Comparison of ENCODE assay signal across 8 mouse cellular contexts in the genomic region with DNA sequence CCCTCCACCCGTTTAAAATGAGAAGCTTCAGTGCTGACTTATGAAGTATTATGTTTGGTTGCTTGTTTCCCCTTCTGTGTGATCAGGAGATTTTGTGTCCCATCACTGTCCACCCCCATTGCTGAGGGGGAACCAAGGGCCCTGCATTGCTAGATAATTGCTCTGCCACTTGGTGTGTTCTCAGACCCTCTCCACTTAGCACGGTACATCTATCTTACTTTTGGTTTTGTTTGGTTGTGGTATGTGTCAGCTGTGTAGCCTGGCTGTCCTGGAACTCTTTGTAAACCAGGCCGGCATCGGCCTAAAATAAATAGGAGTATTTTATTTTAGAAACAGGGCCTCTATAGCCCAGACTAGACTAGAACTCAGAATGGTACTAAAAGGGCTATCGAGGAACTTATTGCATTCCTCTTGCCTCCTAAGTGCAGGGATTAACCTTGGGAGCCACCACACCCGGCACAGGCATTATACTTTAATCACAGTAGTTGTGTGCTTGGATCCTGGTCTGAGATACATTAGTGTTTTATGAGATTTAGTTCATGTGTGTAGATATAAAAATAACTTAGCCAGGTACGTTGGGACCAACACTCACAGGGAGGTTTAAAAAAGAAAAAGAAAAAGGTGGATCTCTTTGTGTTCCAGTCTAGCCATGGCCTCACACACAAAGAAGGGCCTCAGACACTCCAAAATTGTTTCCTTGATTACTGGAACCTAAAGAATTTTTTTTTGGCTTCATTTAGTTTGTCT. TPM values are rescaled to one million over a fixed set of nuclear protein-coding genes. Genes with fewer than 3 reads are reported as not detected.
DNase-seq lines count a peak whose midpoint lies in the region; ATAC-seq and TF ChIP-seq lines count a peak whose summit lies in the region.

No protein-coding gene starts in this region.

- no peak for TF ChIP-seq POLR2A in liver, adult 2 months (IDR thresholded peaks at IDR 0.05; ENCODE audit: extremely low read depth, insufficient read depth, low read length)

- peak overlapping the region; percentile 70 for H3K4me2 ChIP-seq in intestine, embryonic 15.5 days (replicated peaks)
- H3K4me2 ChIP-seq in neural tube, embryonic 13.5 days = peak overlapping the region; percentile 78

- peaks cover 37% of the 10 kb centered on the region for H3K79me2 ChIP-seq in liver, adult 2 months (ENCODE audit: control insufficient read depth, insufficient read depth, low read length)

- no peak for TF ChIP-seq CTCF in liver, adult 2 months (IDR thresholded peaks at IDR 0.05; ENCODE audit: low read depth, low read length)

- peak overlapping the region; percentile 74 for H3K9ac ChIP-seq in liver, adult 2 months (ENCODE audit: low read depth, low read length)
- peak overlapping the region; percentile 94 for H3K9ac ChIP-seq in intestine, embryonic 15.5 days
- peak overlapping the region; percentile 97 for H3K9ac ChIP-seq in neural tube, embryonic 13.5 days

- 6% methylated on average over 7 of the region's 7 CpGs for WGBS in liver, adult 2 months
- WGBS in embryonic facial prominence, embryonic 10.5 days = 48% methylated on average over 7 of the region's 7 CpGs
- 23% methylated on average over 7 of the region's 7 CpGs for WGBS in intestine, embryonic 15.5 days
- 38% methylated on average over 7 of the region's 7 CpGs for WGBS in neural tube, embryonic 13.5 days

- H3K4me3 ChIP-seq in liver, adult 2 months (ENCODE audit: insufficient read depth, low read depth, low read length) = peak overlapping the region; percentile 77
- H3K4me3 ChIP-seq in embryonic facial prominence, embryonic 10.5 days = peak overlapping the region; percentile 100
- H3K4me3 ChIP-seq in intestine, embryonic 15.5 days (replicated peaks) = peak overlapping the region; percentile 89
- peak overlapping the region; percentile 99 for H3K4me3 ChIP-seq in neural tube, embryonic 13.5 days

- peak overlapping the region; percentile 97 for H3K27ac ChIP-seq in liver, adult 2 months (replicated peaks; ENCODE audit: insufficient read depth, low read depth, low read length)
- peak overlapping the region; percentile 96 for H3K27ac ChIP-seq in embryonic facial prominence, embryonic 10.5 days (replicated peaks)
- H3K27ac ChIP-seq in intestine, embryonic 15.5 days = peak overlapping the region; percentile 37; the same call in 1 of the 2 replicates
- H3K27ac ChIP-seq in neural tube, embryonic 13.5 days (replicated peaks) = peak overlapping the region; percentile 96

- no peaks in the 10 kb centered on the region for H3K9me3 ChIP-seq in embryonic facial prominence, embryonic 10.5 days
- H3K9me3 ChIP-seq in intestine, embryonic 15.5 days = no peaks in the 10 kb centered on the region
- no peaks in the 10 kb centered on the region for H3K9me3 ChIP-seq in neural tube, embryonic 13.5 days

- H3K27me3 ChIP-seq in liver, adult 2 months (ENCODE audit: control insufficient read depth, insufficient read depth, low read length) = no peaks in the 10 kb centered on the region
- H3K27me3 ChIP-seq in embryonic facial prominence, embryonic 10.5 days (replicated peaks; ENCODE audit: low read depth, poor library complexity, severe bottlenecking) = no peaks in the 10 kb centered on the region
- H3K27me3 ChIP-seq in intestine, embryonic 15.5 days (replicated peaks) = no peaks in the 10 kb centered on the region
- no peaks in the 10 kb centered on the region for H3K27me3 ChIP-seq in neural tube, embryonic 13.5 days

- peaks cover 4% of the 10 kb centered on the region; the same call in 1 of the 2 replicates for H3K36me3 ChIP-seq in liver, adult 2 months (ENCODE audit: control insufficient read depth, insufficient read depth, low read length)
- H3K36me3 ChIP-seq in embryonic facial prominence, embryonic 10.5 days (replicated peaks) = no peaks in the 10 kb centered on the region
- H3K36me3 ChIP-seq in intestine, embryonic 15.5 days = no peaks in the 10 kb centered on the region
- no peaks in the 10 kb centered on the region for H3K36me3 ChIP-seq in neural tube, embryonic 13.5 days

- no peak for DNase-seq in liver, adult 2 months (ENCODE audit: extremely low read depth, low read depth, low spot score)
- no peak for DNase-seq in liver
- DNase-seq in embryonic facial prominence, embryonic 10.5 days (ENCODE audit: low spot score) = no peak
- no peak for DNase-seq in cerebellum, postnatal 36 days
- no peak for DNase-seq in spleen, postnatal 36 days (ENCODE audit: low spot score in 2 of 2)
- no peak for DNase-seq in ovary, postnatal 36 days (ENCODE audit: low spot score)

- peaks cover 31% of the 10 kb centered on the region for H3K4me1 ChIP-seq in liver, adult 2 months (ENCODE audit: control insufficient read depth, insufficient read depth, low read length)
- peaks cover 17% of the 10 kb centered on the region for H3K4me1 ChIP-seq in embryonic facial prominence, embryonic 10.5 days
- peaks cover 8% of the 10 kb centered on the region; the same call in 1 of the 2 replicates for H3K4me1 ChIP-seq in intestine, embryonic 15.5 days (replicated peaks)
- H3K4me1 ChIP-seq in neural tube, embryonic 13.5 days (replicated peaks) = peaks cover 41% of the 10 kb centered on the region

- no peak for ATAC-seq in intestine, embryonic 15.5 days
- no peak for ATAC-seq in neural tube, embryonic 13.5 days (ENCODE audit: low read depth)

RNA-seq across cellular contexts. Expression of a gene that starts 1.2 kb away (rescaled TPM):
- total RNA-seq in liver, adult 2 months (2014; rRNA removed) = 299 and 328 TPM in 2 replicates
- 507 and 522 TPM in 2 replicates for polyA plus RNA-seq in liver, adult 2 months (2012; rRNA removed)
- 664 and 702 TPM in 2 replicates for polyA plus RNA-seq in embryonic facial prominence, embryonic 10.5 days (2016; fragmentation: Nextera tagmentation; extraction: Ambion mirVana)
- 844 and 895 TPM in 2 replicates for polyA plus RNA-seq in intestine, embryonic 15.5 days (2015; fragmentation: Nextera tagmentation; extraction: Ambion mirVana)
- polyA plus RNA-seq in neural tube, embryonic 13.5 days (2015; fragmentation: Nextera tagmentation; extraction: Ambion mirVana) = 922 and 997 TPM in 2 replicates

RNA-seq across cellular contexts. Expression of a gene that starts 15.0 kb away (rescaled TPM):
- total RNA-seq in liver, adult 2 months (2014; rRNA removed) = 4.4 and 5.4 TPM in 2 replicates
- 6.5 and 6.7 TPM in 2 replicates for polyA plus RNA-seq in liver, adult 2 months (2012; rRNA removed)
- 17.1 and 17.7 TPM in 2 replicates for polyA plus RNA-seq in embryonic facial prominence, embryonic 10.5 days (2016; fragmentation: Nextera tagmentation; extraction: Ambion mirVana)
- 17.2 and 18.2 TPM in 2 replicates for polyA plus RNA-seq in intestine, embryonic 15.5 days (2015; fragmentation: Nextera tagmentation; extraction: Ambion mirVana)
- 20.2 and 20.6 TPM in 2 replicates for polyA plus RNA-seq in neural tube, embryonic 13.5 days (2015; fragmentation: Nextera tagmentation; extraction: Ambion mirVana)

RNA-seq across cellular contexts. Expression of a gene that starts 18.5 kb away (rescaled TPM):
- not detected in 2 replicates for total RNA-seq in liver, adult 2 months (2014; rRNA removed)
- polyA plus RNA-seq in liver, adult 2 months (2012; rRNA removed) = not detected in 2 replicates
- polyA plus RNA-seq in embryonic facial prominence, embryonic 10.5 days (2016; fragmentation: Nextera tagmentation; extraction: Ambion mirVana) = 1.6 and 1.7 TPM in 2 replicates
- 7.0 and 8.1 TPM in 2 replicates for polyA plus RNA-seq in intestine, embryonic 15.5 days (2015; fragmentation: Nextera tagmentation; extraction: Ambion mirVana)
- 21.0 and 21.9 TPM in 2 replicates for polyA plus RNA-seq in neural tube, embryonic 13.5 days (2015; fragmentation: Nextera tagmentation; extraction: Ambion mirVana)

RNA-seq across cellular contexts. Expression of a gene that starts 30.3 kb away (rescaled TPM):
- total RNA-seq in liver, adult 2 months (2014; rRNA removed) = 8.9 and 9.4 TPM in 2 replicates
- 12.2 and 14.5 TPM in 2 replicates for polyA plus RNA-seq in liver, adult 2 months (2012; rRNA removed)
- 58.7 and 61.7 TPM in 2 replicates for polyA plus RNA-seq in embryonic facial prominence, embryonic 10.5 days (2016; fragmentation: Nextera tagmentation; extraction: Ambion mirVana)
- 50.2 and 55.8 TPM in 2 replicates for polyA plus RNA-seq in intestine, embryonic 15.5 days (2015; fragmentation: Nextera tagmentation; extraction: Ambion mirVana)
- 70.8 and 73.1 TPM in 2 replicates for polyA plus RNA-seq in neural tube, embryonic 13.5 days (2015; fragmentation: Nextera tagmentation; extraction: Ambion mirVana)

RNA-seq across cellular contexts. Expression of a gene that starts 38.5 kb away (rescaled TPM):
- total RNA-seq in liver, adult 2 months (2014; rRNA removed) = 10.5 and 10.7 TPM in 2 replicates
- polyA plus RNA-seq in liver, adult 2 months (2012; rRNA removed) = 28.4 and 32.6 TPM in 2 replicates
- 44.1 and 45.3 TPM in 2 replicates for polyA plus RNA-seq in embryonic facial prominence, embryonic 10.5 days (2016; fragmentation: Nextera tagmentation; extraction: Ambion mirVana)
- 83.9 and 84.5 TPM in 2 replicates for polyA plus RNA-seq in intestine, embryonic 15.5 days (2015; fragmentation: Nextera tagmentation; extraction: Ambion mirVana)
- 48.0 and 53.7 TPM in 2 replicates for polyA plus RNA-seq in neural tube, embryonic 13.5 days (2015; fragmentation: Nextera tagmentation; extraction: Ambion mirVana)

Comparison
In these comparisons a context has a peak if more than half of its experiments do, and no peak if none do; other contexts are left out.
1. H3K27ac ChIP-seq: peak in every context shown above with its lines; median percentile 97 in liver, adult 2 months; 96 in embryonic facial prominence, embryonic 10.5 days; 96 in neural tube, embryonic 13.5 days; 37 in intestine, embryonic 15.5 days.